Mouse (Mus musculus): Measurements from ENCODE around the gene Tmprss6.

Tmprss6 gene

DNA sequence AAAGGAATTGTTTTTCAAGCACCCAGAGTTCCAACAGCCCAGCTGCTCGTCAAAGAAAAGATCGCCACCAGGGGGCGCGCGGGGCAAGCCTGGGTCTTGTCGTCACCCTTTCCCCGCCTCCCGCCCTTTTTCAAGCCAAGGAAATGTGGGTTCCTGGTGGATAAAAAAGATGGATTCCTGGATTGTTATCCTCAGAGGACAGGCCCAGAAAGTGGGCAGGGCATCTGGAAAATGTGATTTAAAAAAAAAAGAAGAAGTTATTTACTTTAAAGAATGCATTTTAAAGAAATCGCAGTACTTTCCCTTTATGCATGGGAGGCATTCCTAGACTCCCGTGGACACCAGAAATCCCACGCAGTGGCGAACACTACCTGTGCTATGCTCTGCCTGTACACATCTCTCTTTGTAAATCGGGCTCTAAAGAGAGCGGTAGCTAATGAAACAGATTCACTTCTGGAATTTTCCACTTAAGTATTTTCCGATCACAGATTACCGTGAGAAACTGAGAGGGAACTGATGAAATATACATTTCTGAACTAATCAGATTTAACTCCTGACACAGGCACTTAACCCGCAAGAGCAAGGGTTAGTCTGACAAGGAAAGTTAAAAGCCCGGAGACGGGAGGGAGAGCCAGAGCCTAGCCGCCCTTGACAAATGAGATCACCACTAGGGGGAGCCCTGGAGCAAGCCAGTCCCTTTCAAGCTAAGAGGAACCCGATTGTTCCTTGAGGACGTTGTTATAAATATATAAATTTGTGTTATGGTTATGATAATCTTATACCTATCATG is 20.5 kb downstream of the Tmprss6 start:
- CTCF ChIA-PET = interaction anchor here (0.6 to 1.0 kb wide), 4 partner anchors 81 to 138 kb away, joined by 3 read pairs; no protein-coding TSS in a partner anchor

DNA sequence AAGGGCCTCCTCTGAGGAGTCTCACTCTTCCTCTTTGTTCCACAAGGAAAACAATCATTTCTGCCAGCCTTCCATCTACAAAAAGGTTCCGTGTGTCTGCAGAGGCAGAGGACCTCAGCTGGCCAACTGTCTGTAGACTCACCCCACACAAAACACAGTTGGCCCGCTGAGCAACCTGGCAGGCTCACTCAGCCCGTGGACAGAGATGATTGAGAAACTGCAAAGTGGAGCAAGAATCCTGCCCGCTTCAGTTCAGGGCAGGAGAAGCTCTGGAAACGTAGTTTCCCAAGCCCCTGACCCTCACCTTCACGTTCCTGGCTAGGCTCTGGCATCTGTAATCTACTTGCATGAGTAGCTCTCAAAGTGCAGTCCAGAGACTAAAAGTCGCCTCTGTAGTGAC is 21.3 kb downstream of the Tmprss6 start:
- CTCF ChIA-PET = interaction anchor here (0.7 to 1.0 kb wide), 3 partner anchors 82 to 191 kb away, joined by 3 read pairs; no protein-coding TSS in a partner anchor

DNA sequence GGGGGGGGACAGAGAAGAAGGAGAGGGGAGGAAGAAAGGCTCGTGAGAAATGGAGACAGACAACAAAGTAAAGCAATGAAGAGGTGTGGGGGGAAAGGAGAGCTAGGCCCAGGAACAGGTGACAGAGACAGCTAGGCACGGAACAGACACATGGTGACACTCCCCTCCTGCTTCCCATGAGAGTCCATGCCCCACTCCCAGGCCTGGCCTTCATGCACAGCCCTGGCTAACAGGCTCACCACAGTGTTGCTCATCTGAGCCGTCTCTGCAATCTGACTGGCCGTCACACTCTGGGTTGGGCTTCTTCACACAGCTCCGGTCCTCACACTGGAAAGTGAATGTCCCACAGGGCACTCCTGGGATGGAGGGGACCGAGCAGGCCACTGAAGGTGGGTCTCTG is 24.6 kb downstream of the Tmprss6 start:
- CTCF ChIA-PET = interaction anchor here (0.6 kb wide), 1 partner anchor 325 kb away, joined by 6 read pairs; no protein-coding TSS in a partner anchor

DNA sequence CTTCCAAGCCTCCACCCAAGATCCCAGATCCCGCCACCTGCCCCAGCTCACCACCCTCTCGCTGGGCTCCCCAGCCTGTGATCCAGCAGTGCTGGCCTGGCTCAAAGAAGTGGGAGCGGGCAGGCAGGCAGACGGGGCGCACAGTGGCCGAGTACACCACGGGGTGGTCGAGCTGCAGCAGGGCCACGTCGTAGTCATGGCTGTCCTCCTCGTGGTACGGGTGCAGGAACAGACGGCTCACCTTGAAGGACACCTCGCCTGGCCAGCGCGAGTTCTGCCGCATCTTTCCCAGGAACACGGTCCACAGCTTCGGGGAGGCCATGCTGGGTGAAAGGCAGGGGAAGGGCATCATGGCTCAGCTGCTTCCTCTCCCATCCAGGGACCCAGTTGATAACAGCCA is 26.2 kb downstream of the Tmprss6 start:
- CTCF ChIA-PET = no interaction called here

DNA sequence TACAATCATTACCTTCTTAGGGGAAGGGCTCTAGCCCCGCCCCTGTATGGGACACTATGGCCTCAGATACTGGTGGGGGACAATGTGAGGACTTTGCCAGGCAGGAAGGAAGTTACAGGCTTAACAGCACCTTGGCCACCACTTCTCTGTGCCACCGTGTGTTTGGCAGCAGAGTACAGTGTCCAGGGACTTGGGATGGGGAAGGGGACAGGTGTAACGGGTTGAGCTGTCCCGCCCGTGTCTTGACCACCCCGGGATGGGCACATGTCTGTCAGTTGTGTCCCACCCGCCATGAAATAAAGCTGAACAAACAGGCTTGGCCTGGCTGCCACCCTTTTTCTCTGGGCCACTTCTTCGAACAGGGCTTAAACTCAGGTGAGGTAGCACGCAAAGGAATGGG is 29.5 kb downstream of the Tmprss6 start:
- CTCF ChIA-PET = interaction anchor here (0.7 kb wide), 1 partner anchor 117 kb away, joined by 21 read pairs; no protein-coding TSS in a partner anchor

DNA sequence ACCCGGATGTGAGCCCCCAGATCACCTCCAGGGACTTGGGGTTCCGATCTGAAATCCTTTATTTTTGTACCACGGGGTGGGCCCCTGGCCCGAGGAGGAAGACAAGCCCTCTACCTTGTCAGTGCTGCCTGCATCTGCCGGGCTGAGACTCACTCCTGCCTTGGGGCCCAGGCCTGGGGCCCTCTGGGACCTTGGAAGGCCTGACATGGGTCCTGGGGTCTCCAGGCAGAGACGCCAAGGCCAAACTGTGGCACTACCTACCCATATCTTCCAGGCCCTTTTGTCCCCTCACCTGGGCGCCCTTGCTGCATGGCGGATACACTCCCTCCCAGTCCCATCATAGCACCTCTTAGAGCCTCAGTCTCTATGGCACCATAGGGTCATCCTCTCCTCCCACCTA is 29.9 kb downstream of the Tmprss6 start:
- CTCF ChIA-PET = interaction anchor here (0.7 kb wide), 1 partner anchor 116 kb away, joined by 21 read pairs; no protein-coding TSS in a partner anchor

DNA sequence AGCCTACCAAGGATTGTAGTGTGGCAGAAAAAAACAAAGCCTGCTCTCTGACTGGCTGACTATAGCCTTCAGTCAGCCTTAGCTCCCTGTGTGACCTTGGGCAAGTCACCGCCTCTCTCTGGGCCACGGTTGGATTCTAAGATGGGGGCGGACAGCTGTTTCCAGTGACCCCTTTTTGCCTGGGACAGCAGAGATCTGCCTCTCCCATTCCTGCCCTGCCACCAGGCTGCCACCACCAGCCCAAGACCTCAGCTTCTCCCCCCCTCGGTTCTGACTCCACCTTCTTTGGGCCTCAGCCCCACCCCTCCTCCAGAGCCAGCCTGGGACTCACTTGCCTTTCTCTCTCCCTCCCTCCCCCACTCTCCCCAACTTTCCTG is 30.4 kb downstream of the Tmprss6 start:
- CTCF ChIA-PET = interaction anchor here (0.7 kb wide), 1 partner anchor 116 kb away, joined by 21 read pairs; no protein-coding TSS in a partner anchor

DNA sequence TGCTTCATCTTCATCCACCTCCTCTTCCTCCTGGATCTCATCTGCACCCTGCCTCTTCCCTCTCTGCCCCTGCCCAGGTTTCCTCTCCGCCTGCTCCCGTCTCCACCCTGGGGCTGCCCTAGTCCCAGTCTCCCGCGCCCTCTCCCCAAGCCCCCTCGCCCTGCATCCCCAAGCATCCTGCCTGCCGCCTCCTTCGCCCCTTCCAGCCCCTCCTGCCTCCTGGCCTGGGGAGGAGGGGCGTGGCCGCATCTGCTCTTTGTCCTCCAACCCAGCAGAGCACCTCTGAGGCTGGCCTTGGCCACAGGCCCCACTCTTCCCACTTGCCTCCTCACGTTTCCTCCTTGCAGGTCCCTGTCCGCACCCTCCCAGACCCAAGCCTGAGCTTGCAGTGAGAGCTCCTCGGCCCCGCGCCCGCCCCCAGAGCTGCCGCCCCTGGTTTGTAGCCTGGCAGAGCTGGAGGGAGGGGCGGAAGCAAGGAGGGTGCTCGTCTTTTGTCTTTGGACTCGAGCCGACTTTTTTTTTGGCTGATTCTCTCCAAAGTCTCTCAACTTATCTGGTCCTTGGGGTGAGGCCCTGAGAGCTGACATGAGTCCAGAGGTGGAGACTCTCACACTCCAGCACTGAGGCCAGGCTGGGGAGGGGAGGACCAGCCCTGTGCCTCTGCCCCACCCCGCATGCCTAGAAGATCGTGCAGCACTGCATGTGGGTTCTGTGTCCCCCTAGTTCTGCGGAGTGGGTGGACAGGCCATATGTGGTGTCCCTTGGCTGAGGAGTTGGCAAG is 31.0 kb downstream of the Tmprss6 start:
- CTCF ChIA-PET = interaction anchor here (0.5 kb wide), 1 partner anchor 1017 kb away, joined by 3 read pairs; no protein-coding TSS in a partner anchor

DNA sequence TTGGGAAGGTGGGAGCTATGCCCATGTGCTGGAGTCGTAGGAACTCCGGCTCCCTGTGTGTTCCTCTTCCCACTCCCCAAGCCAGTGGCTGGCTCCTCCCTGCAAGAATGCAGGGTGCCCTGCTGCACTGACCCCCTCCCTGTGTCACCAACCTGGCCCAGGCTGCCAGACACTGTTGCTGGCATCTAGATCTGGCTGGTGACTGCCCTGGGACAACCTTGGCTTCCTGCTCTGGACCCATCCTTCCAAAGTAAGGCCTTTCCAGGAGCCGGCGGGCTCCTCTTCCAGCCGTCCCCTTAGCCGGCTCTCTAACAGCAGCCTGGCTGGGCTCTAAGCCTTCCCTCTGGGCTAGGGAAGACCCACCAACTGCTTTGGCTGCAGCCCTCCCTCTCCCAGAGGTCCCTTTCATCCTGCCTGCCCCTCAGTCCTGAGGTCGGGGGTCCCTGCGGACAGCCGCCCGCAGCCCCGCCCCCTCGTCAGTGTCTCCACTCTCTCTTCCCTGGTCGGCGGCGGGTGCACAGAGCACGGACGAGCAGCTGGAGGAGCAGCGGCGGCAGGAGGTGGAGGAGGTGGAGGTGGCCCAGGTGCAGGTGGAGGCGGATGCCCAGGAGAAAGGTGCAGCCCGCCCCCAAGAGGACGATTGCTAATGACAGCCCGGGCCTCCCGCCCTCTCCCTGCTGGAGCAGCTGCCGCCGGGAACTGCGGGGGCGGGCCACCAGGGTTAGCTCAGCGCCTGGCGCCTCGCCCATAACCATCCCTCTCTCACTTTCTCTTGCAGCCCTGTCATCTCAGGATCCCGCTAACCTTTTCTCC is 31.8 kb downstream of the Tmprss6 start:
- CTCF ChIA-PET = interaction anchor here (0.5 kb wide), 1 partner anchor 1017 kb away, joined by 3 read pairs; no protein-coding TSS in a partner anchor

DNA sequence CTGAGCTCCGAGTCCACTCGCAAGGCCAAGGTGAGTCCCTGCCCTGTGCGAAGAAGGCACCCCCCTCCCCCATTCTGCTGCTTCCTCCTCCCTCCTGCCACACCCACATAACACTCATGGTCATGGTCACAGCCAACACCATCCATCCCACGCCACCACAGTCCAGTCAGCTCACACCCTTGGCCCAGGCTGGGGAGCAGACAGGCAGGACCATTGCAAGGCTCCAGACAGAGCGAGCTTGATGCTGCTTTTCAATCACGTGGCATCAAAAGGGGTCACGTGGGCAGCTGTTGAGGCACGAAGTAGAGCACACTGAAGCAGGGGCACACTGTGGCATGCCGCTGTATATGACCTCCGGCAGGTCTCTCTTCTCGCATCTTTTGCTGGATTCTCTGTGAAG is 32.8 kb downstream of the Tmprss6 start:
- CTCF ChIA-PET = no interaction called here

DNA sequence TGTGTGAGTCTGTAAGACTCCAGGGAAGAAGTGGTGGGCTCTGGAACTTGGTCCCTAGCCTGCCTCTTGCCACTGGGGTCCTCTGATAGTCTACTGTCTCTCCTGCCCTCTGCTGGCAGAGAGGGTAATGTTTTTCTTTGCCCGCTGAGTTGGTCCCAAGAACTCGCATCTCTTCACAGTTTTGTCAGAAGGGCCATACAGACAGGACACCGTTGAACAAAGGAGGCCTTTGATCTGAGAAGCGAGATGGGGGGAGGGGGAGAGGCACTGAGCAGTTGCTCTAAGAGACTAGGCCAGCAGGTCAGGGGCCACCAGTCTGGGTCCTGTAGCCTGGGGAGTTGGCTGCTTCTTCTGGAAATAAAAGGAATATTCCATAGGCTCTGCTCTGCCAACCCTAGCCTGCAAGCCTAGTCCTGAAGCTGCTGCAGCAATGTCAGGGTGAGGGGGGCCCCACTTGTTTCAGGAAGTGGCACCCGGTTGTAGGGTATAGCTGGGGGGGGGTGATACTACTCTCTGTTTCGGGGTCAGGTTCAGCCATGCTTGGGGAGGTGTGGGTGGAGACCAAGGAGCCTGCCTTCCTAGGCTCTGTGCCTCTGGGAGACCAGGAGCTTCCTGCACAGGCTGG is 33.4 kb downstream of the Tmprss6 start:
- CTCF ChIA-PET = interaction anchor here (0.6 kb wide), 1 partner anchor 254 kb away, joined by 8 read pairs; no protein-coding TSS in a partner anchor

DNA sequence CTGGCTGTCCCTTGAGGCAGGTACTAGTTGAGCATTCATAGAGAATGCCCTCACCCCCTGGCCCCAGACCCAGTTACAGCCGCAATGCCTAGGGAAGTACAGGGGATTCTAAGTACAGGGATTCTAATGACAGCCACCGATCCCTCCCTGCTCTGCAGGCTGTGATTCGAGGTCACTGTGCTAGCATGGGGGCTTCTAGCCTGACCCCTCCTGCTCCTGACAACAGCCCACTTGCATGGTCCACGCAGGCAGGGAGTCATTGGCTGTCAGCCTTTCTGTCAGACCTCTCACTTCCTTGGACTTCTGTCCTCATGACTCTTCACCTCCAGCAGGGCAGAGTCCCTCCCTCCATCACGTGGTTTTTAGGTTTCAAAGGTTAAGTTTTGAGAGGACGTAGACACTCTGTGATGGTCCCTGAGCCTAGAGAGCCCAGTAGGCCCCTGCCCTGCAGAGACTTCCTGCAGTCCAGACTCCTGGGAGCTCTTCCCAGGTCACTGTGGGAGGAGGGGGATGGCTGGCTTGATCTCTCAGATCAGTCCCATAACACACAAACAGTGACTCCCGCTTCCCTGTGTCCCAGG is 36.8 kb downstream of the Tmprss6 start:
- CTCF ChIA-PET = no interaction called here

DNA sequence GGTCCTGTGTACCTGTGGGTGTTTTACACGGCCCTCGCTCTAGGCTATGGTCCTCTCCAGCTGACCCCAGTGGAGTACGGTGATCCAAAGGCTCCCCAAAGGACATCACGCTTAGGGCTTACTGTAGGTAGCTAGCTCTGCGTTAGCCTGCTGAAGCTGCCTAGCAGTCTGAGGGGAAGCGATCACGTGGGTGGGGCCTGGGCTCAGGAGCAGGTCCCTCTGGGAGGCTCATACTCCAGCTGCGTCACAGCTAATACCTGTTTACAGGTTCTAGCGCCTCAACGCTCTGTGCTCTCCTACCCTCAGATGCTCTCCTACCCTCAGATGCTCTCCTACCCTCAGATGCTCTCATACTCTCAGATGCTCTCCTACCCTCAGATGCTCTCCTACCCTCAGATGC is 37.6 kb downstream of the Tmprss6 start:
- CTCF ChIA-PET = no interaction called here

DNA sequence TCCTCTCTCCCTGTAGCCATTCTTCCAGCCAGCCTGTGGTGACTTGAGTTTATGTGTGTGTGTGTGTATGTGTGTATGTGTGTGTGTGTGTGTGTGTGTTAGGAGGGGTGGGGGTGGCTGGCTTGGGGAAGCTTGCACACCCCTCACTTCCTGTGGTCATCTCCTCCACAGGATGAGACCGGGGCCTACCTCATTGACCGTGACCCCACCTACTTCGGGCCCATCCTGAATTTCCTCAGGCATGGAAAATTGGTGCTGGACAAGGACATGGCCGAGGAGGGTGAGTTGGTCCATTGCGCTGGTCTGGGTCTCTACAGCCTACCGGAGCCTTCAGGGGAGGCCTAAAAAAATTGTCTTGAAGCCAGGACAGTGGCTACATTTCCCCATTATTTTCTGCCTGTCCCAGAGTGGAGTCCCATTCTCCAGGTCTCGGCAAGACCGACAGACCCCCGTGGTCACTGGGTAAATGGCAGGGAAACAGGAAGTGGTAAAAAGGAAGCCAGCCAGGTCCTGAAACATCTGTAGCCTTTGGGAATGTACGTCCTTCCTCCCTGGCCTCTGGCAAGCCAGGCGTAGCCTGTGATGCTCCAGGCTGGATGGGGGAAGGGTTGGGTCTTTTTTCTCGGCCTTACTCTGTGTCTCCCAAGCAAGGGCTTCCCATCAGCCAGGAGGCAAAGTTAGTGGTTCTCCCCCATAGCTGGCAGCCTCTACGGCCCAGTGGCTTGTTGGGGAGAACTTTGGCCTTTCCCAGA is 38.4 kb downstream of the Tmprss6 start:
- CTCF ChIA-PET = no interaction called here

DNA sequence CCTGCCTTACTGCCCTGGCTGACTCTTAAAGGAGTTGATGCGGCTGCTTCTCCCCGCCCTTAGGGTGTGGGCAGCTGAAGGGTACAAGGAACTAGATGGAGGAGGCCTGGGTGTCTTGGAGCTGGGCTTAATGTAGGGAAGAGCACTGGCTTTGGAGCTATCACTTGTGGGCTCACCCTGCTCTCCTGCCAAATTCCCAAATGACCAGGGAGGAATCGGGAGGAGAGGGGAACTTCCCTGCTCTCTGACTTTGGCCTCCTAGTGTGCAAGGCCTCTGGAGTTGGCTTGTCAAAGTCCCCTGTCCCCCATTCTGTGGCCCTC is 39.3 kb downstream of the Tmprss6 start:
- CTCF ChIA-PET = no interaction called here

DNA sequence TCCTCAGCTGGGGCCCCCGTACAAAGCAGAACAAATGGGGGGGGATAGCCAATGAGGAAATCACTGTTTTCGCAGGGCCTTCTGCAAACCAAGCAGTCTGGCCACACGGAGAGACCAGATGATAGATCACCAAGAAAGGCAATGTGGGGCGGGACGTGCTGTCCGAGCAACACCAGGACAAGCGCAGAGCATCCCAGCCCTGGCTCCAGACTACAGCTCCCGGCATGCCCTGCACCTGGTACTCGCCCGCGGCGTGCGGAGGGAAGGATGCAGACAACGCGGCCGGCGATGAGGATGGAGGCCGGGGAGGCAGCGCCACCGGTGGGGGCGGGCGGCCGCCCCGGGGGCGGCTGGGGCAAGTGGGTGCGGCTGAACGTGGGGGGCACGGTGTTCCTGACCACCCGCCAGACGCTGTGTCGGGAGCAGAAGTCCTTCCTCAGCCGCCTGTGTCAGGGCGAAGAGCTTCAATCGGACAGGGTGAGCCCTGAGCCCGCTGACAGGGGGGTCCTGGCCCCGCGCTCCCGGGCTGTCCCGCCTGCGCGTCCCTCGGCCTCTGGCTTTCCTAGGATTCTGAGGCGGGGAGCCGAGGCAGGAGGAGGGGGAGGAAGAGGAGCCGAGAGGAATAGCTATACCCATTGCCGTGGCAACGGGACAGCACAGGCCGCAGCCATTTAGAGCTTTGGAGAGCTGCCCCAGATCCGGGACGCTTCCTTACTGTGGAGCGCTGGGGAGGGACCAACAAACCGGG is 39.9 kb downstream of the Tmprss6 start, which contains the start of gene Kctd17:
Gene Kctd17 (plus strand): TSS at position 174 of the 748 bp plus-strand sequence.
- CTCF ChIA-PET = interaction anchor here (0.6 kb wide), 1 partner anchor 131 kb away, joined by 10 read pairs; no protein-coding TSS in a partner anchor

DNA sequence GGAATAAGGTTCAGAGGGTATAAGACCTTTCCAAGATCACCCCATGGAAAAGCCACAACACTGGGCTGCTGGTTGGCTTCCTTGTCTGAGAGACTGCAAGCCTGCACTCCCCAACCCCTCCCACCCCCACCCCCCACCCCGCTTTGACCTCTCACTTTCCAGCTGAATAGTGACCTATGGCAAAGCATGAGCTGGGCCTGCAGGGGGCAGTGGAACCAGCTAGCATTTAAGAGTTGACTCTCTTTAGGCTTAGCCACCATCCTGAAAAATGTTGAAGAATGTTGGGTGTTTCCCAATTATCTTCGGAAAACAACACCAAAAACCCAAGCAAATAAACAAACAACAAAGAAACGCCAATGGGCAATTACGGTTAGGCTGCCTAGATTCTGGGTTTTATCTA is 43.2 kb downstream of the Tmprss6 start:
- CTCF ChIA-PET = interaction anchor here (0.6 kb wide), 1 partner anchor 179 kb away, joined by 3 read pairs; no protein-coding TSS in a partner anchor

DNA sequence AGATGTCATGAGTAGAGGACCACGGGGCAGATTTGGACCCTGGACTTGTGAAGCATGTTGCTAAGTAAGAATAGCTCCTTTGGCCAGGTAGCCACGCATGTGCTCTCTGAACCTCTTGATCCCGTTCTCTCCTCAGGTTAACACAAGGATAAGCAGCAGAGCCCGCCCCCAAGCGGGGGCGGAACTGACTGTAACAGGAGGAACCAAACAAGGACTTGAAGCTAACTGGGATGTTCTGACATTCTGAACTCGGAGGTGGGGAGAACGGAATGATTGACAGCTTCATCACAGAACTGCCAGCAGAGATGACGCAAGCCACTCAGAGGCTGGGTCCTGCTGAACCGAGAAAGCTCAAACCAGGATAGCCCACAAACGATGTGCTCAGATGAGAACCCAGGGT is 43.9 kb downstream of the Tmprss6 start:
- CTCF ChIA-PET = no interaction called here
